Mouse (Mus musculus): Measurements from ENCODE around the gene Plekha5.

DNA sequence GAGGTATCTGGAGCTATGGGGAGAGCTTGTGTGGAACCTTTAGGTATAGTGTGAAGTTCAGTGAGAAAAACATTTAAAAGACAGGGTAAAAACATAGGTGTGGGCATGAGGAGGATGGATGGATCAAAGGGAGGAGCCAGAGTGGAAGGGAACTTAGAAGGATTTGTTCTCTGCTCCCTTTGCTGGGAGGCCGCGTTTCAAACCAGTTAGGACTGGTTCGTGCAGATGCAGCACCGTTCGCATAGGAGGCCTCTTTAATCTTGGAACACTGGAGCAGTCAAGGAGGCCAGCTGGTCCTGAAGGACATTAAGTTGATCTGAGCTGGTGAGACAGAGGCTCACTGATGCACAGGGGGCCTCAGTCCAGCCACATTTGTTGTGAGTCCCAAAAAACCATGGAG, 175.5 kb downstream of the Plekha5 start:
- no peak for TF ChIP-seq CTCF (IDR thresholded peaks at IDR 0.05; ENCODE audit: low read depth, low read length)
- no peak for TF ChIP-seq GATA2 (IDR thresholded peaks at IDR 0.05; ENCODE audit: borderline replicate concordance, low read depth, low read length)

Data from G1E (cell line).